Mouse (Mus musculus) ZHBTc4 (cell line): Measurements from ENCODE around the gene Epb41l1.

Source experiments
- DNase-seq: peaks from one replicate; pipeline ENCODE4 v3.0.0-alpha.2; 2011; ENCODE audit warnings: low read depth, low spot score

Gene Epb41l1

DNA sequence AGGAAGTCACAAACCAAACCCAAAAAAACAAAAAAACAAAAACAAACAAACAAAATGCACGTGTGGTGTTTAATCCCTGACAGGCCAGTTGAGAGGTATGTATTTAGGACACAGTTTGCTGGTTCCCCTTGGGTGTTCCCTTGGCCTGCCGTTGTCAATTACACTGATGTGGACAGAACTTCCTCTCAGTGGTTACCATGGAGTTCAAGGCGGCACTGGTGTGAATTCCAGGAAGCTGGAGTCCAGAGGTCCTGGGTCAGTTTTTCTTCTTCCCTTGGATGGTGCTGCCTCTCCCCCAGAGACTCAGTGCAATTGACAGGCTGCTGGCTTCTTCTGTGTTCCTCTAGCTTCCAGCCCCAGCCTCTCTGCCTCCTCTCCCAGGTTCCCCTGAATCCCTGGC is 103.4 kb downstream of the Epb41l1 start:
- DNase-seq: no peak

- DNase-seq: peak; percentile 65
Observed at GRCm38 (mm10) chr2:156529726-156530125, 109.0 kb downstream of the Epb41l1 start.

DNA sequence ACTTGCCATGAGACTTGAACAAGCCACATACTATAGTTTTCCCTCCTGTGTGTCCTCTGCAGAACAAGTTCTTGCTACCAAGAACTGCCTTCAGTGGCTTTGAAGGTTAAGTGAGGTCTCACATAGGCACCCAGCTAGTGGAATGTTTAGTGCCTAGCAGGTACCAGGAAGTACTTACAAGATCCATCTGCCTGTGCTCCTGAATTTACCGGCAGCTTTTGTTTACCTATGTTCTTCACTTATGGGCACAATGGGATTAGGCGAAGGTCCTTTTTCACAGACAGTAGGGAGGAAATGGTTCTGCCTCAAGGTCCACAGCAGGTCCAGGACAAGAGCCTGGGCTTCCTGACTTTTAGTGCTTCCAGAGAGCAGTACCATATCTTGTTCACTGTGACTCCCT is 112.5 kb downstream of the Epb41l1 start:
- peak; percentile 69 for DNase-seq

DNA sequence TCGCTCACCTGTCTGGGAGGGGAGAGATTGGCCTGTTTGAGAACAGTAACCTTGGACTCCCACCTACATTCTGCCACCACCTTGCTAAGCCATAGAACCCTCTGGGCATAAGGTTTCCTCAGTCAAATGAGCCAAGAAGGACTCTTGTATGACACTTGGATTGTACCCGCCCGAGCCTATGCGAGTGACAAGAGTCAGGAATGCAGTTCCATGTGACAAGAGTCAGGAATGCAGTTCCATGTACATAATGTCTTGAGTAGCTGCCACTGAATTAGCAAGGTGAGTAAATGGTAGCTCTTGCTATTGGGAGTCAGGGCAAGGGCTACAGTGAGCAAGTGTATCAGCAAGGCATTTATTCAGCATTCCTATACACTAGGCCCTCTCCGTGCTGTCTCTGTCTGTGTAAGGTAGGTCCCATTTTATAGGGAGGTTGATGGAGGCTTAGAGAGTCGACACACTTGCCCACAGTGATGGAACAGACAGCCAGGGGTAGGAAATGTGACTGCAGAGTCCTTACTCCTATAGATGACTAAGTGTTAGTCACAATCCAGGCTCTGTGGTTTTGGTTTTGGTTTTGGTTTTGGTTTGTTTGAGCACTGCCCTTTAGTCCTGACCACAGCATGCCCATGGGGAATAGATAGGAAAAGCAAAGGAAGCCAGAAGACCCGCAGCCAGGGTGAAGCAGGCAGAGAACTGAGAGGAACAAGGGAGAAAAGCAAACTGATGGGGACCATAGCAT is 118.3 kb downstream of the Epb41l1 start:
- DNase-seq: no peak

DNA sequence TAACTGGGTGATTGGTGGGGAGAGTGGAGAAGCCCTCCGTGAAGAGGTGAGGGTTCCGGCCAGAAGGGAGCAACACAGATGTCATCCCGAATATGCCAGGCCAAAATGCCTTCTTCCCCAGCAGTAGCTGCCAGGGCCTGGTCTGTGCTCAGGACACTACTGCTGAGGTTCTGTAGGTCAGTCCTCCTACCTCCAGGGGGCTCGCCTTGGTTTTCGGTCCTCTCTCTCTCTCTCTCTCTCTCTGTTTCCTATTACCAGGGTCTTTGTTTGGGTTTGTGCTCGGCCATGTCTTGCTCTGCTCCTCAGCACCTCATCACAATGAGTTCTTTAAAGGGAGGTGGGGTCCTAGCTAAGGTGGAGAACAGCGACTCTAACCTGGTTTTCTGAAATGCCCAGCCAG is 120.3 kb downstream of the Epb41l1 start:
- DNase-seq: peak; percentile 53

DNA sequence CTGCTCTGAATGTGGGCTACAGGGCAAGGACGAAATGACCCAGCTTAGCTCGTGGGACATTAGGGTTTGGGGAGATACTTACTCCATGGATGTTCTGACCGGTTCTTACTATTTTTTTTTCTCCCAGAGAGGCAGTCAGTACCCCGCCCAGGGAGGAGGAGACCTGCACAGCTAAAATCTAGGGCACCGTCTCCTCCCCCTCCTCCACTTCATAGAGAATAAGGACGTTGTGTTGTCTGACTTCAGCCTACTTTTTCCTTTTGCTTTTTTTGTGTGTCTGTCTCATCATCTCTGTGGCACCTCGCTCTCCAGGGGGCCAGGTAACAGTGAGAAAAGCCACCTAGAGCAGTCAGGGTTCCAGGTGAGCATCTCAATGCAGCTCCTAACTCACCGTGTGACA is 121.7 kb downstream of the Epb41l1 start:
- DNase-seq: no peak

DNA sequence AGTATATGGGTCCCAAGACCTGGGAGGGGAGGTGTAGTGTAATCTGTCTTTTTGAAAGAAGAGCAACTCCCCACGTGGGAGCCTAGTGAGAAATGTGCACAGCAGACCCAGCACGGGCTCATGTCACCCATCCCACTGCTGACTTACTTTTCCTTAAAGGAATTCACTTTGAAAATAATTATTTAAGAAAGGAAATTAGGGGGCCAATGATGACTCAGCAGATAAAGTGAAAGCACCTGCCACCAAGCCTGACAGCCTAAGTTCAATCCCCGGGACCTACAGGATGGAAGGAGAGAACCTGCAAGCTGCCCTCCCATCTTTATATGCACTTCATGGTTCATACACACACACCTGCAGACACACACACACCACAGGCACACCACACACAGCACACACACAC is 123.1 kb downstream of the Epb41l1 start:
- no peak for DNase-seq

DNA sequence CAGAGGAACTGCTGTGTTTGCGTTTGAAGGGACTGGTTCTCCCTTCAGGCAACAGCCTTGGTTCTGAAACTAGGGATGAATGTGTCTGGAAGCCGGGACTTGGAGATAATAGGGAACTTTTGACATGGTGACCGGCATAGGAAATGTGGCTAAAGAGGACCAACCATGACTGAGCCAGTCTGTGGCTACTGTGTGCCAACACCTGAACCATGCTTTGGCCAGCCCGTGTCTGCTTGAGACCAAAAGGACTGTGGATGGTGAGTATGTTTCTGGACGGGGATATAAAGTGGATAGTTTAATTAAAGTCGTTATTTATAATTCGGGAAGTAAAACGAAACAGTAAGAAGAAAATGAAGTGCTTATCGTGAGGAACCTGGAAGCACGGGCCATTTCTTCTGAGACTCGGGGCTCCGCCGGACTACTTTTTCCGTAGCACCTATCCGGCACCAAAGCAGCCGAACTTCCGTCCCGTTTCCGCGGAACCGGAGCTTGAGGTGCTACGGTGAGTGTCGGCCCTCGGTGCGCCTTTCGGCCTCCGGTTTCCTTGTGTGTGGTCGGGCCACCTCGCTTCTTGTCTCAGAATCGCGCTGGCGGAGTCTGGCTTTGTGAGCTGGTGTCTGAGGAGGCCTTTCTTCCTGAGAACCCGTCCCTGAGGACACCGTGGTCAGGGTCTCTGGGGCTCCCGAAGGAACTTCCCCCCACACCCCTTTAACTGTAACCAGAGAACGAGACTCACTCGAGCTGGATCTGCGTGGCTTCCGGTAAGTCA is 126.6 kb downstream of the Epb41l1 start, which contains the start of gene Aar2:
Gene Aar2 (plus strand): TSS at position 462 of the 769 bp plus-strand sequence.
- DNase-seq: peak; percentile 88

DNA sequence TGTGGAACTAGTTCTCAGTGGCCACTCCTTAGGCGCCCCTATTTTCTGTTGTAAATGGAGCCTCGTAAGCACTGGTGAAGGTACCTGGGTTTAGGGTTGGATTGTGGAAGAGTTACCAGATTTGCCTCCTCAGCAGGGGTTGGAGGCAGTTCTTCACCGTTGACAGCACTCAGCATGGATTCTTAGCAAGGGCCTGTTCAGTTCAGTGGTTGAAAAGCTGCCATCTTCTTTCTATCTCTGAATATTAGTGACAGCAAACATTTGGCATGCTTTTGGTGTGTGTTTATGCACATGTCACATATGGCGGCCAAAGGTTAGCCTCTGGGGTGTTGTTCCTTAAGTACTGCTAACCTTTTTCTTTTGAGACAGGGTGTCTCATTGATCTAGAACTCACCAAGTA is 131.7 kb downstream of the Epb41l1 start:
- no peak for DNase-seq

GRCm38 (mm10) chr2:156561808-156562207 is 141.1 kb downstream of the Epb41l1 start:
- DNase-seq: no peak

DNA sequence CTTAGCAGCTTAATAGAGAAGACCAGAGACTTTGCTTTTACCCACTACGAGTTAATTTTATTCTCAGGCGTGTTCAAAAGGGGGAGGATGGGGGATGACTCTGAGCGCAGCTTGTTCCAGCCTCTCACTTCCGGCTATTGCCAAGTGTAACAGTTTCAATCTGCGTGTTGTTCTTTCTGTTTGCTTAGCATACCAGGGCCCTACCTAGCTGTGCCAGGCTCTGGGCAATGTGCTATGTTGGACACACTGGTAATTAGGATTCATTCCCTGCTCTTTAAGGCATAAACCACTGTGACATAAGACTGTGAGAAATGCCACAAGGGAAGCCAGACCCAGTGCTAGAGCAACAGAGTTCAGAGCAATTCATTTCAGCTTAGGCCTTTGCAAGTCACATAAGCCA is 142.8 kb downstream of the Epb41l1 start:
- DNase-seq: no peak

- DNase-seq: no peak
Observed at GRCm38 (mm10) chr2:156566512-156566911, 145.8 kb downstream of the Epb41l1 start.

- DNase-seq: no peak
Observed at GRCm38 (mm10) chr2:156568647-156569046, 147.9 kb downstream of the Epb41l1 start.

DNA sequence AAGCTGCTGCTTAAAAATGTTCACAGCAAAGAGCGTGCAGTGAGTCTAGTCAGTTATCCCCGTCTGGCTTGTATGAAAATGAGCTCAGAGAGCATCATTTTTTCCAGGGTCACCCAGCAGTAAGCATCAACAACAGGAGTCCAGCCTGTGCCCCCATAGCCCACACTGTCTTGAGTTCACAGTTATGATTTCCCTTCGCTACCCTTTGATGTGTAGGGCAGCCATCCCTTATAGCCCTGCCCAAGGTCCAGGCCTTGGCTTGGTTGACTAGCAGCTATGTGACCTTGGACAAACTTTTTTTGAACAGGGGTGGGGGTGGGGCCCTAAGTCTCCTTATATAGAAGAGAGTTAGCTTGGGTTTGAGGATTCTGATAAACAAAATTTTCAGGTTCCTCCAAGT is 148.6 kb downstream of the Epb41l1 start:
- DNase-seq: no peak

DNA sequence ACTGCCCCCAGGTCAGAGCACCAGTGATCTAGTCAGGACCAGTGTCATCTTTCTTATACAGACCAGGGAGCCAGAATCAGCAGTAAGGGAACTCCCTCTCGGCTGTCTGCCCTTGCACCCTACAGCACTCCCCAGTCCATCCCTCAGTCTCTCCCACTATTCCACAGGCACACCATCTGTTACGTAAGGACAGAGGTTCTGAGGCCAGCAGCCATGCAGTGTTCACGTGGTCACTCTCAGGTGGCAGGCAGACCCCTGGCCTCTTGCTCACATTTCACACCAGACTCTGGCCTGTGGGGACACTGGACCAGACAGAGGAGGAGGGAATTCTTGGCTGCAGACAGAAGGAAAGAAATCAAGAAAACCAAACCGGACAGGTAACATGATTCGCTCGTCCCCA is 150.8 kb downstream of the Epb41l1 start:
- no peak for DNase-seq

- no peak for DNase-seq
Observed at GRCm38 (mm10) chr2:156576850-156577587, 156.3 kb downstream of the Epb41l1 start.

DNA sequence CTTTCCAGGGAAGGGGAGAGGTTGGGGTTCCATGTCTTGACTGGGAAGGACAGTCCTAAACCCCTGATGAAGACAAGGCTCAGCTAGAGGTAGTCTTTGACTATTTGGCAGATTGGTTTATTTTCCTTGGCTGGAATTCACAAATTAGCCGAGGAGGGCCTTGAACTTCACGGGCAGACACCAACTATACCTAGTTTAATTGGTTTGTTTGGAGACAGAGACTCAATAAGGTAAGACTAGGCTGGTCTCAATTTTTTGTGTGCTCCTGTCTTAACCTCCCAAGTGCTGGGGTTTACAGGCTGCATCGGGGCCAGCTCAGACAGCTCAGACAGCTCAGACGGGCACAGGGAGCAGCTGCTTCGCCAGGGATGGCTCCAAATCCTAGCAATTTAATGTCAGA is 159.8 kb downstream of the Epb41l1 start:
- DNase-seq: no peak

- no peak for DNase-seq
Observed at GRCm38 (mm10) chr2:156581244-156581643, 160.5 kb downstream of the Epb41l1 start.

DNA sequence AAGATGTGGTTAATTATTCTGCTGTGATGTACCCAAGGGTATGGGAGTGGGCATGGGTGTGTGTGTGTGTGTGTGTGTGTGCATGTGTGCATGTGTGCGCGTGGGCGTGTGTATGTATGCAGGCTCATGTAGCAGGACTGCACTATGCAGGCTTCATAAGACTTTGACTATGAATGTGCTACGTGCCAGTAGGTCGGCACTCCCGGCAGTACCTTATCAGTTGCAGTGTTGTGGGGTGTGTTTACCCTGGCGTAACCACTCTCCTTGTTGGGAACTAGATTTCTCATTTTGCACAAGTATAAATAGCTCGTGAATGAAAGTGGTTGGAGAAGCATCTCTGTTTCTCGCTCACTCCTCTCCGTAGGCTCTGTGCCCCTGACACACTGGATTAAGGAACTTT is 162.2 kb downstream of the Epb41l1 start:
- no peak for DNase-seq

DNA sequence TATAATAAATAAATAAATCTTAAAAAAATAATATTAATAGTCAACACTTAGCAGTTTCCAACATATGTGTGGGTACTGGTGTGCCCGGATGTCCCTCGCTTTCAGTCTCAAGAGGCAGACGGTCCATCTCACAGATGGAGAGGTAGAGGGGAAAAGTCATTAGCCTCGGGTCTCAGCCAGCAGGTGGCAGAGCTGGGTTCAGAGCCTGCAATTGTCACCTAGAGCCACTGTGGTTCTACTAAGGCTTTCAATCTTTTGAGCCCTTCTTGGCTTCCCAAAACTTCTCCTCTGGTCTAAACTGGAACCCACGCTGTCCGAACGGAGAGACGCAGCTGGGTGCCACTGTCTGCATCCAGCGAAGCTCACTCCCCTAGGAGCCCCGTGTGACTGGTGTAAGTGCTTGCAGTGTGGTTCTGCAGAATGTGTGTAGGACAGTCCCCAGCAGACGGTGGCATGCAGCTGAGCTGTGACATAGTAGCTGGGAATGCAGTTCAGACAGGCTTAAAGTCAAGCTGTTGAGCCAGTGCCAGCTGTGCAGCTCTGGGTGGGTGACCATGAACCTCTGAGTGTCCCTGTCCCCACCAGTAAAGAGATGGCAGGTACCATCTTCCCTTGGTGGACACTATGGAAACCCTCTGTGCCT is 163.6 kb downstream of the Epb41l1 start:
- peak; percentile 67 for DNase-seq

DNA sequence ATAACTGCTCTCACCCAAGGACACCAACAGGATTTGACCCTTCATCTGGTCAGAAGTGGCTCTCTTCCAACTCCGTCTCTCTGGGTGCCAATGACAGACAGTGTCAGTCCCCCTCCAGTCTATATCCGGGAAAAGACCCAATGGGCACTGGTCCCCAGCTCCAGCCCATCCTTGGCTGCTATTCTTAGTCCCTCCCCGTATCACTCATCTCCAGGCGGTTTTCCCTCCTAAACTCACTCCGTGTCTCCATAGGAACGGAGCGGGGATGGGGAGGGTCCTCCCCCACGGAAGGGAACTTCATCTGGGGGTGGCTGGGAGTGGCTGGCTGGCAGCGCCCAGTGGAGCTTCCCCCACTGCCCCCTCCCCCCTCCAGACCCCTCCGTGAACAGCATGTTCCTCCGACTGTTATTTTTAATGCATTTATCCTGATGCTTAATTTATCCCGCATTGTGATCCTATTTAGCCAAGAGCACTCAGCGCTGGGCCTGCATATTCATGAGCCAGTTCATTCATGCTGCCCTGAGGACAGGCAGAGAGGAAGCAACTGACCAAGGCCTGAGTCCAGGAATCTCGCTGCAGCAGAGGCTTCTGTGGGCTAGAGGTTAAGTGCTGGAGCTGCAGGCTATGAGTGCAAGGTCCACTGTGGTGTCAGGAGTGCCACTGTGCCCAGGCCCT is 164.2 kb downstream of the Epb41l1 start:
- no peak for DNase-seq
